Mouse (Mus musculus) yolk sac, embryonic 10.5 days (tissue): ENCODE results near the gene Acrbp.

ENCODE experiments used
- DNase-seq: peaks from one replicate; pipeline ENCODE4 v3.0.0-alpha.2; 2017; ENCODE audit warnings: low spot score

Gene Acrbp

GRCm38 (mm10) chr6:125071170-125071895, 21.8 kb downstream of the Acrbp start:
- no peak for DNase-seq

DNA sequence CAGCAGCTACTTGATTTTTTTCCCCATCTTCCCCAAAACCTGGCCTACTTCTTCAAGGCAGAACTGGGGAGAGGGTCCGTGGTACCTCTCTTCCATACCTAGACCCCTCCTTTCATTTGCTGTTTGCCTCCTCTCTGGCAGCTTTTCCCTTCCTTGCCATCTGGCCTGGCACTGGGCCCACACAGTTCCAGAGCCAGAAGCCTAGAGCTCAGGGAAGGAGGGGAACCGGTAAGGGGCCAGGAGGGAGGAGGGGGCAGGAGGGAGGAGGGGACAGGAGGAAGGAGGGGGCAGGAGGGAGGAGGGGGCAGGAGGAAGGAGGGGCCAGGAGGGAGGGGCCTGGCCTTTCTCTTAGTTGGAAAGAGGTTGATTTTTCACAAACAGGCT, 22.4 kb downstream of the Acrbp start:
- DNase-seq: no peak

DNA sequence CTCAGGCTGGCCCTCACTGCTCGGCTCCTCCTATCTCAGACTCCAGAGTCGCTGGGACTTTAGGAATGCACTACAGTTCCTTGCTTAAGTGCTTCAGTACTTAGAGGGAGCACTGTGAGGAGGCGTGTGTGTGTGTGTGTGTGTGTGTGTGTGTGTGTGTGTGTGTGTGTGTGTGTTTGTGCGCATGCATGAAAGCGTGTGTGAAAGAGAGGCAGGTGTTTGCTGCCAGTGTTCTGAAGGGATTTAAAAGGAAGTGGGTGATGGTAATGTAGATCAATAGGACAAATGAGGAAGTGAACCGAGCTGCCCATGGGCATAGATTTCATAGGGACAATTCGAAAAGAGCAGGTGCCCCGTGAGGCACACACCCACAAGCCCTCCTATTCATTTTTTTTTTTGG, 24.3 kb downstream of the Acrbp start:
- no peak for DNase-seq

GRCm38 (mm10) chr6:125081394-125081793, 31.9 kb downstream of the Acrbp start:
- no peak for DNase-seq

DNA sequence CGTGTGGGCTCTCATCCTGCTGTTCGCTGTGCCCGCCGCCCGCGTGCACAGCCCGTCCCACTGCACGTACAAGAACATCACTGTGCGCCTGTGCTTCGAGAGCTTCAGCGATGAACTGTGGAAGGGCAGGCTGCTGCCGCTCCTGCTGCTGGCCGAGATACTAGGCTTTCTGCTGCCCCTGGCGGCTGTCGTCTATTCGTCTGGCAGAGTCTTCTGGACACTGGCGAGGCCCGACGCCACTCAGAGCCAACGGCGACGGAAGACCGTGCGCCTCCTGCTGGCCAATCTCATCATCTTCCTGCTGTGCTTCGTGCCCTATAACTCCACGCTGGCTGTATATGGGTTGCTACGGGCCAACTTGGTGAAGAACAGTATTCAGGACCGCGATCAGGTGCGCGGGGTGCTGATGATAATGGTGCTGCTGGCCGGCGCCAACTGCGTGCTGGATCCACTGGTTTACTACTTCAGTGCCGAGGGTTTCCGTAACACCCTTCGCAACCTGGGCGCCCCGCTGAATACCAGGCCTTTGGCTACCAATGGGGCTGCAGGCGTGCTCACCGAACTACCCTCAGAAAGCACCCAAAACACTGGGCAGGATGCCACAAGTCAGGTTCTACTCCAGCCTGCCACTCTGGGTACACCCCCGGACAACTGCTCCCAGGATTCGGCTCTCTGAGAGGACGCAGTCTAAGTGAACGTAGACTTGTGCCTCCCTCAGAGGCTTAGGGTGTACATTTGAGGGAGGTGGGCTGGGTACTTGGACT, 32.5 kb downstream of the Acrbp start:
- peak; percentile 89 for DNase-seq

GRCm38 (mm10) chr6:125082801-125083386, 33.4 kb downstream of the Acrbp start:
- DNase-seq: peak; percentile 1

- DNase-seq: peak; percentile 67
Measured at GRCm38 (mm10) chr6:125084424-125084823, 34.9 kb downstream of the Acrbp start.

GRCm38 (mm10) chr6:125087937-125088336, 38.4 kb downstream of the Acrbp start:
- no peak for DNase-seq

GRCm38 (mm10) chr6:125088561-125089321, 39.3 kb downstream of the Acrbp start:
- peak; percentile 89 for DNase-seq

- DNase-seq: peak; percentile 79
Measured at GRCm38 (mm10) chr6:125089521-125090321, 40.2 kb downstream of the Acrbp start.

GRCm38 (mm10) chr6:125090341-125091085, 41.0 kb downstream of the Acrbp start:
- peak; percentile 3 for DNase-seq

DNA sequence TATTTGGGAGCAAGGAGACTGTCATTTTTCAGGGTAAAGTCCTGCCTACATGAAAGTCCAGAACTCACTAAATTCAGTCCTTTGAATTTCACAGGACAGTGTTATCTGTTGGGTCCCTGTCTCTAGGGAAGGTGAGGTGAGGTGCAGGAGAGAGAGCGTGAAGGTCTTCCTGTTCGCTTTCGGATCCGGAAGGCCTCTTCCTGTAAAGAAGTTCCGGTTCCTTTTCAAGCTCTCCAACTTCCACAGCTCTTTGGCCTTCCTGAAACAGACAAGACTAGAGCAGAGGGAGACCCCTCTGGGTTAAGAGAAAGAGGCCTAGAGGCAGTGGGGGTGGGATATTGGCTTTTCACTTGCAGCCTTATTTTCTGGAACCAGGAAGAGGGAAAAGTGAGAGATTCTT, 42.9 kb downstream of the Acrbp start:
- no peak for DNase-seq

DNA sequence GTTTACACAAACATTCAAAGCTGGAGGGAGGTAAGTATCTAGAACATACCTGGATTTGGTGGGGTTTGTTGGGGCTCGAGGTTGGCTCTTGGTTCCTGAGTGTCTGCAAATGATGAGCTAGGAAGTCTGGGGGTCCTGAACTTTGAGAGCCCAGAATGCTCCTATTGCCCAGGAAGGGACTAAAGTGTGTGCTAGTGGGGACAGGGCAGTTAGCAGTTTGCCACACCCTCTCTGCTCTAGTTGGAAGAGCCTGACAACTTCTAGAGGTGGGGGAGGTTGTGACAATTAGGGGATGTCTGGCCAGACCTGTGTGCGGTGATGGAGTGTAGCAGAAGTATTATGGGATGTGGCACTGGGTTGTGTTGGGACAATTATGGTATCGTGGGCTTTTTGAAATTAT, 45.4 kb downstream of the Acrbp start:
- peak; percentile 16 for DNase-seq

GRCm38 (mm10) chr6:125095391-125096278, 46.1 kb downstream of the Acrbp start, which contains the start of gene Chd4:
Gene Chd4 (plus strand): TSS chr6:125095981.
- DNase-seq: peak; percentile 93

GRCm38 (mm10) chr6:125096279-125096596, 46.7 kb downstream of the Acrbp start:
- DNase-seq: no peak

DNA sequence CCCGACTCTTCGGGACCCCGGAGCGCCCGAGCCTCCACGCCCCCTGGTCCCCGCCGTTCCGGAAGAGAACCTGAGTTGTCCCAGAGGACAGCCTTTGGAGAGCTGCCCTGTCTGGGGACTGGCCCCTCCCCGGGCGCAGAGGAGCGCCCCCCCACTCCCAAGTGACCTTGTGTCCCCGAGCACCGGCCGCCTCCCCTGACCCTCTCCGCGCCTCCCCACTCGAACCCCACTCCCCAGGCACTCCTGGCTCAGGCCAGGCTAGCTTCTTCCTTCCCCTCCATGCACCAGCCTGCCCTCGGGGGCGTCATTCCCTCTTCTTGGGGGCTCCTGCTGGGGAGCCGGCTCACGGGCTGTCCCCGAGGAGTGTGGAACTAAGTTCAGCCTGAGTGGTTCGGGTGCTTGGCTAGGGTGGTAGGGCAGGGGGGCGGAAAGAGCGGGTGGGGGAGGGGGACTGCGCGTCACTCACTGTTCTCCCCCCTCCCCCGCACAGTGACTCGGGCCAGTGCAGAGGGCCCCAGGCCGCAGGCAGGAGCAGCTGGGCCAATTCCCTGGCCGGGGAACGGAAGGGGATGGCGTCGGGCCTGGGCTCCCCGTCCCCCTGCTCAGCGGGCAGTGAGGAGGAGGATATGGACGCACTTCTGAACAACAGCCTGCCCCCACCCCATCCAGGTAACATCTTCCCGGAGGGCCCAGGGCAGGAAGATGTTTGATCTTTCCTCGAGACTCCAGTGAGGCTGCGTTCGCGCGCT, 47.3 kb downstream of the Acrbp start:
- DNase-seq: peak; percentile 77

DNA sequence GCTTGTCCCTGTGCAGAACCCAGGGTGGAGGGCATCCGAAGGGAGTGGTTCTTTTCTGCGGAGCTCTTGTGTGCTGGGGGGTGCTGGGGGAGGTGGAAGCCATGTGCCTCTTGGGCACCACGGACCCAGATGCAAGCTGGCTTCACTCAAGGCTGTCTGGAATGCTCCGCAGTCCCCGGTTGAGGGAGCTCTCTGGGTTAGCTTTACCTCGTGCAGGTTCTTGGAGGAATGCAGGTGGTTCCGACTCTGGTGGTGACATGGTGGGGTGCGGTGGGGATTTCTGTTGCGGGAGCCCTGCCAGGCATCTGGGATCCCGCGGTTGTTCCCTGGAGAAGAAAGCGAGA, 47.8 kb downstream of the Acrbp start:
- no peak for DNase-seq

- no peak for DNase-seq
Measured at GRCm38 (mm10) chr6:125097951-125098350, 48.5 kb downstream of the Acrbp start.

- no peak for DNase-seq
Measured at GRCm38 (mm10) chr6:125098513-125098912, 49.0 kb downstream of the Acrbp start.
